12 mouse cellular contexts compared by ENCODE assay signal in genomic region chr11:109546305-109547001, GRCm38 (mm10).
DNase-seq lines count a peak whose midpoint lies in the region; ATAC-seq lines count a peak whose summit lies in the region.
"Had no signal": no experiment of that assay in that cellular context is flagged by ENCODE, and none has a peak within 500 bp of the region (broad histone marks: within the 10 kb centered on the region; RNA-seq: fewer than 3 reads in every experiment).

No protein-coding gene starts in this region.

- ATAC-seq in embryonic facial prominence, embryonic 14.5 days (ENCODE audit: low read depth) = no peak
- 0 out of 2 replicates have a peak, but pooled peaks have one; percentile 12 for ATAC-seq in kidney, embryonic 15.5 days (replicated peaks; ENCODE audit: low FRiP score)

- H3K27ac ChIP-seq in embryonic facial prominence, embryonic 14.5 days (replicated peaks; ENCODE audit: low read depth, low read length) = no peak overlapping the region
- H3K27ac ChIP-seq in embryonic facial prominence, embryonic 10.5 days (replicated peaks) = no peak overlapping the region
- H3K27ac ChIP-seq in kidney, embryonic 15.5 days = 0 out of 2 replicates have a peak overlapping the region, but pooled peaks have one; percentile 84
- H3K27ac ChIP-seq: limb, embryonic 12.5 days had no signal

- peaks cover 22% of the 10 kb centered on the region for H3K4me1 ChIP-seq in embryonic facial prominence, embryonic 14.5 days (ENCODE audit: control insufficient read depth, insufficient read depth, low read length)
- peaks cover 23% of the 10 kb centered on the region for H3K4me1 ChIP-seq in embryonic facial prominence, embryonic 10.5 days
- peaks cover 35% of the 10 kb centered on the region for H3K4me1 ChIP-seq in kidney, embryonic 15.5 days

- H3K36me3 ChIP-seq in embryonic facial prominence, embryonic 14.5 days (ENCODE audit: control insufficient read depth, insufficient read depth, low read length) = no peaks in the 10 kb centered on the region
- H3K36me3 ChIP-seq in embryonic facial prominence, embryonic 10.5 days (replicated peaks) = no peaks in the 10 kb centered on the region
- H3K36me3 ChIP-seq in kidney, embryonic 15.5 days = no peaks in the 10 kb centered on the region
- H3K36me3 ChIP-seq: G1E; limb, embryonic 12.5 days had no signal

- WGBS in embryonic facial prominence, embryonic 14.5 days = 58% methylated on average over 16 of the region's 16 CpGs
- WGBS in embryonic facial prominence, embryonic 10.5 days = 72% methylated on average over 16 of the region's 16 CpGs
- 39% methylated on average over 16 of the region's 16 CpGs for WGBS in kidney, embryonic 15.5 days

- no peak overlapping the region for H3K4me2 ChIP-seq in embryonic facial prominence, embryonic 14.5 days (ENCODE audit: low read depth, low read length)
- H3K4me2 ChIP-seq in kidney, embryonic 15.5 days = no peak overlapping the region; the same call in 1 of the 2 replicates
- H3K4me2 ChIP-seq: limb, embryonic 12.5 days had no signal

- DNase-seq in embryonic facial prominence, embryonic 14.5 days (ENCODE audit: low spot score) = peak; percentile 42
- DNase-seq in embryonic facial prominence, embryonic 10.5 days (ENCODE audit: low spot score) = no peak
- no peak for DNase-seq in kidney, postnatal 14 days
- peak; percentile 53 for DNase-seq in liver
- DNase-seq in lung, postnatal 4 days = peak; percentile 35
- DNase-seq in layer of hippocampus, postnatal 14 days (ENCODE audit: low spot score in 2 of 2) = no peak
- DNase-seq in yolk sac, embryonic 10.5 days (ENCODE audit: low spot score) = no peak
- DNase-seq: cerebellum, adult 11 months; heart, postnatal 36 days had no signal

- H3K9ac ChIP-seq in embryonic facial prominence, embryonic 14.5 days (ENCODE audit: low read depth, low read length) = no peak overlapping the region
- no peak overlapping the region for H3K9ac ChIP-seq in kidney, embryonic 15.5 days
- H3K9ac ChIP-seq: limb, embryonic 12.5 days had no signal

- H3K4me3 ChIP-seq in embryonic facial prominence, embryonic 14.5 days (ENCODE audit: low read depth, low read length) = no peak overlapping the region
- H3K4me3 ChIP-seq in embryonic facial prominence, embryonic 10.5 days = no peak overlapping the region
- no peak overlapping the region for H3K4me3 ChIP-seq in kidney, embryonic 15.5 days (replicated peaks)
- H3K4me3 ChIP-seq: limb, embryonic 12.5 days had no signal

- H3K27me3 ChIP-seq in embryonic facial prominence, embryonic 14.5 days (replicated peaks; ENCODE audit: control insufficient read depth, insufficient read depth, low read length) = no peaks in the 10 kb centered on the region
- no peaks in the 10 kb centered on the region for H3K27me3 ChIP-seq in embryonic facial prominence, embryonic 10.5 days (replicated peaks; ENCODE audit: low read depth, poor library complexity, severe bottlenecking)
- H3K27me3 ChIP-seq in kidney, embryonic 15.5 days = no peaks in the 10 kb centered on the region
- H3K27me3 ChIP-seq: limb, embryonic 12.5 days had no signal

- H3K9me3 ChIP-seq in embryonic facial prominence, embryonic 14.5 days (ENCODE audit: control insufficient read depth, low read length) = no peaks in the 10 kb centered on the region
- H3K9me3 ChIP-seq in embryonic facial prominence, embryonic 10.5 days = no peaks in the 10 kb centered on the region
- H3K9me3 ChIP-seq in kidney, embryonic 15.5 days (replicated peaks) = no peaks in the 10 kb centered on the region
- H3K9me3 ChIP-seq: G1E; limb, embryonic 12.5 days had no signal

Comparison
In these comparisons a context has a peak if more than half of its experiments do, and no peak if none do; other contexts are left out.
1. DNase-seq: peak in embryonic facial prominence, embryonic 14.5 days (single experiment), liver (single experiment) and lung, postnatal 4 days (2 of 2); none in embryonic facial prominence, embryonic 10.5 days (single experiment), kidney, postnatal 14 days (single experiment), layer of hippocampus, postnatal 14 days (0 of 2) and yolk sac, embryonic 10.5 days (single experiment).